Mouse (Mus musculus): ENCODE measurements around the gene Prkca. TPM values are rescaled to one million over a fixed set of nuclear protein-coding genes. Genes with fewer than 3 reads are reported as not detected.
A peak's percentile ranks its signal among the peaks of the same experiment; 100 is the strongest.

Prkca gene
- total RNA-seq, 4 experiments from 2014 or later, result 28.2 to 38.1 (median 33.4) TPM

GRCm38 (mm10) chr11:107955191-107956062, 388.3 kb downstream of the Prkca start:
- no peak for DNase-seq (ENCODE audit: low spot score)

GRCm38 (mm10) chr11:107951431-107951830, 392.3 kb downstream of the Prkca start:
- DNase-seq (ENCODE audit: low spot score), result peak; percentile 7

- DNase-seq (ENCODE audit: low spot score), result no peak
Observed at GRCm38 (mm10) chr11:107950658-107951057, 393.1 kb downstream of the Prkca start.

GRCm38 (mm10) chr11:107950211-107950610, 393.5 kb downstream of the Prkca start:
- DNase-seq (ENCODE audit: low spot score), result peak; percentile 29

GRCm38 (mm10) chr11:107947951-107948350, 395.8 kb downstream of the Prkca start:
- DNase-seq (ENCODE audit: low spot score), result no peak

- DNase-seq (ENCODE audit: low spot score), result no peak
Observed at GRCm38 (mm10) chr11:107946823-107947222, 396.9 kb downstream of the Prkca start.

- DNase-seq (ENCODE audit: low spot score), result no peak
Observed at GRCm38 (mm10) chr11:107936929-107937328, 406.8 kb downstream of the Prkca start.

- DNase-seq (ENCODE audit: low spot score), result no peak
Observed at GRCm38 (mm10) chr11:107931721-107932120, 412.0 kb downstream of the Prkca start.

- DNase-seq (ENCODE audit: low spot score), result no peak
Observed at GRCm38 (mm10) chr11:107931288-107931687, 412.4 kb downstream of the Prkca start.

- DNase-seq (ENCODE audit: low spot score), result no peak
Observed at GRCm38 (mm10) chr11:107929712-107930111, 414.0 kb downstream of the Prkca start.

GRCm38 (mm10) chr11:107919852-107920508, 423.7 kb downstream of the Prkca start:
- DNase-seq (ENCODE audit: low spot score), result no peak

GRCm38 (mm10) chr11:107917721-107918235, 425.9 kb downstream of the Prkca start:
- DNase-seq (ENCODE audit: low spot score), result no peak

GRCm38 (mm10) chr11:107914634-107915226, 429.0 kb downstream of the Prkca start, which contains the start of gene Cacng5:
Cacng5 (minus strand) TSS chr11:107915055.
- DNase-seq (ENCODE audit: low spot score), result no peak

- DNase-seq (ENCODE audit: low spot score), result no peak
Observed at GRCm38 (mm10) chr11:107913317-107913716, 430.4 kb downstream of the Prkca start.

GRCm38 (mm10) chr11:107905364-107905763, 438.4 kb downstream of the Prkca start:
- DNase-seq (ENCODE audit: low spot score), result no peak

- DNase-seq (ENCODE audit: low spot score), result peak; percentile 26
Observed at GRCm38 (mm10) chr11:107903966-107904605, 439.6 kb downstream of the Prkca start.

GRCm38 (mm10) chr11:107900470-107900869, 443.3 kb downstream of the Prkca start:
- no peak for DNase-seq (ENCODE audit: low spot score)

GRCm38 (mm10) chr11:107898698-107899097, 445.0 kb downstream of the Prkca start:
- DNase-seq (ENCODE audit: low spot score), result no peak

GRCm38 (mm10) chr11:107895635-107896034, 448.1 kb downstream of the Prkca start:
- DNase-seq (ENCODE audit: low spot score), result no peak

GRCm38 (mm10) chr11:107891377-107891776, 452.4 kb downstream of the Prkca start:
- no peak for DNase-seq (ENCODE audit: low spot score)

GRCm38 (mm10) chr11:107887342-107887741, 456.4 kb downstream of the Prkca start:
- DNase-seq (ENCODE audit: low spot score), result no peak
